Mouse (Mus musculus) mouse trophoblast stem cell (cell line): ENCODE measurements around the gene Cd151.
"Not testable (repeated sequence)": the region's sequence is repeated elsewhere in the genome, so short reads cannot be mapped to it uniquely, and the experiment has no call there.

Source experiments
- in situ Hi-C, 2 experiments: fragments of 300-500 bp; cut with MseI, MboI; formaldehyde crosslinking; loops; 2 replicates in 1 of 2; 3 replicates in 1 of 2; pipeline ENCODE4 v1.15.1; 2025

The Cd151 gene

DNA sequence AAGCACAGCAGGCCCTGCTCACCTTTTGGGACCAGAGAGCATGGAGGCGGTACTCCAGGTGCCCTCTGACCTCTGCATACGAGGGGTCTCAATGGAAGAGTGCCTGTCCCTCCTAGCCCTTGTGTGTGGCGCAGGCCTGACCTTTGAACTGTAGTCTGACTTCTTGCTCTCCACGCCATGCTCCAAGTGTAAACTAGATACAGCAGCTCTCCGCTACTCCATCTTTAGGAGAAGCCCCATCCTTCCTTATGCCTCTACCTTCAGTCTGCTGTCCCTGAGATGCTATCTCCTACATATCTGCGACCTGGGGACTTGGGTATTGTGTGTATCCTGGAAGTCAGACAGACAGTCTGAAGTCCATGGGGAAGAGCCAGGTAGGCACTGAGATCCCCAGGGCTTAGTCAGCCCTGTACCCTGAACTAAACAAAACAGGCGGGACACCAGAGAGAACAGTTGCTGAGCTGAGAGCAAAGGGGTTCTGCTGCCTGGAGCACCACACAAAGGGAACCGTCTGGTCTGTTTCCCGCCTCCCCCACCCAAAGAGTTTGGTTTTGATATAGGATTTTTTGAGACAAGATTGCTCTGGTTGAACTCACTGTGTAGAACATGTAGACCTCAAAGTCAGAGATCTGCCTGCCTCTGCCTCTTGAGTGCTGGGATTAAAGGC lies 31.2 kb upstream of the Cd151 start:
- in situ Hi-C loops = no loop called here

- in situ Hi-C loops = no loop called here
These were observed 30.7 kb upstream of the Cd151 start for GRCm38 (mm10) chr7:141436523-141436892.

DNA sequence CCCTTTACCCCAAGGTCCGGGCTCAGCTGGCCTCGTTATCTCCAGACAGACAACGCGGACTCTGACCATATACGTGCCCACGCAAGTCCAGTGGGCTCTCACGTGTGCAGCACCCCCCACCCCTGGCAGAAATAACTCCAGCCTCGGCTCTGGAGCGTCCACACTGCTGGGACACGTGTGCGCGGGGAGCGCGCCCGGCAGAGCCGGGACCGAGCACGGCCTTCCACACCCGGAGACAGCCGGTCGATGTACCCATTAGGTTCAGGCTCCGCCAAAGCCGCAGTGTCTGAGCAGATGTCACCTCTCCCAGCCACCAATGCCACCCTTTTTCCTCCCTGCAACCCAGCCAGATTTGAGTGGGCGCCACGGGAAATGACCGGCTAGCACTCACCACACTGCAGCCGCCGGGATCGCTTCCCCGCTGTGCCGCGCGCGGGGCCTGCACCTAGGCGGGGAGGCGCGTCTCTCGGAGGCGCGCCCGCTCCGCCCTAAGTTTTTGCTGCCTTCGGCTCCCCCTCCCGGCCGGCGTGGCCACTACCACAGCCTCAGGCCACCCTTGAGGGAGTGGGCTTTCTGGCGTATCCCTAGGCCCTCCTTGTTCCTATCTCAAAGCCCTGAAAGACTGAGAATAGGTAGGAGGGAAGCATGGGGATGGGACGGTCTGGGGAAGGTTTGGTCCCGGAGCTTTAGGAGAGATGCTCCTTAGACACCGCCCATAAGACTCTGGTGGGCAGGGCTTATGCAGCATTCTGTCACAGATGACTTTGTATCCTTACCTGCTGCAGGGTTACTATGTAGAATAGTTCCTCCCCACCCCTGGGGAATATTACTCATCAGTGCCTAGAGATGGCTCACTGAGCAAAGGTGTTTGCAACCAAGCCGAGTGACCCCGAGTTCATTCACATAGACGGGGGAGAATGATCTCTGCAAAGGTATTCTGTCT lies 29.7 kb upstream of the Cd151 start, which contains the start of gene Slc25a22:
TSS of gene Slc25a22 (minus strand) at position 715 of the 943 bp plus-strand sequence.
- in situ Hi-C loops = no loop called here

DNA sequence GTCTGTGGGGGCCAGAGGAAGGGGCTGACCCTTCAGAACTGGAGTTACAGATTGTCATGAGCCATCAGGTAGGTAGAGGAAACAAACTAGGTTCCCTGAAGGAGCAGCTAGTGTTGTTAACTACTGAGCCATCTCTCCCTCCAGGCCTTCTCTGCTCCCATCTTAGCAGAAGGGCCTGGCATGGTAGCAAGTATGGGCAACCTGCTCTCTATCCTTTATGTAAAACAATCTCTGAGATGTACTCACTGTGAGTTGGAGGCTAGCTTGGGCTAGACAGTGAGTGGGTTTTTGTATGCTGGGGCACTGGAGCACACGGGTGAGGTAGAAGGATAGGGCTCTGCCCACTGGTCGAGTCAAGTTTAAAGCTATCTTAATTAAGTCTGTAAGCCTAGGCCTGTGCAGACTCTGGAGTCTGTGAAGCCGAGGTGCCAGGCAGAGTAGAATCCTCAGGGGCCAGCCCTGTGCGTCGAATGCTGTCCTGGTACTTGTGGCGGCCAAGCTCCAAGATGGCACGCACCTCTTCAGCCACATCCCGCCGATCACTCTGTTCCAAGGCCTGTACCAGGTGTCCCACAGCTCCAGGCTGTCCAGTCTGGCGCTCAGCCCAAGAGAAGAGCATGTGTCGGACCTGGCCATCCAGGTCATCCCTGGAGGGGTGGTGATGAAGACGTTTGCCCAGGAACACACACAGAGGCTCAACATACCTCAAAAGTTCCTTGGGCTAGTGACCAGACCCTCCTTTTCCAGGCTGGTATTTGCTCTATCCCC lies 28.8 kb upstream of the Cd151 start:
- in situ Hi-C loops = no loop called here

- in situ Hi-C loops = no loop called here
These were observed 28.0 kb upstream of the Cd151 start for GRCm38 (mm10) chr7:141439140-141439679.

DNA sequence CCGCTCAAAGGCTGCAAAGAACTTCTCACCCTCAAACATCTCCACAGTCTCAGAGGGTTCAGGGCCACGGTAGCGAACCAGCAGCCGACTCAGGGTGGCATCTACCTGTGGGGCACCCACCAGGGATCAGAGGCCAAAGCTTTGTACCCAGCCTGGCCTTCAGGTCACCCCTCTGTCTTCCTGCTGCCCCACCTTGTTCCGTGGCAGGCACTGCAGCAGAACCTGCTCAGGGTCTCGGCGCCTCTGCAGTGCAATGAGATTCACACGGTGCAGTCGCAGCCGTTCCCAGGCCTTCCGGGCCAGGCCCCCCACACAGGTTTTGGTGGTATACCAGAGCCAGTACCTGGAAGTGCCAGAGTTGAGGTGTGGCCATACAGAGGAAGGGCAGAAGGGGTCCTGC lies 27.4 kb upstream of the Cd151 start:
- in situ Hi-C loops = no loop called here

GRCm38 (mm10) chr7:141440613-141441012 lies 26.6 kb upstream of the Cd151 start:
- in situ Hi-C loops = no loop called here

- in situ Hi-C loops = no loop called here
These were observed 25.7 kb upstream of the Cd151 start for GRCm38 (mm10) chr7:141441460-141441859.

- in situ Hi-C loops = no loop called here
These were observed 25.0 kb upstream of the Cd151 start for GRCm38 (mm10) chr7:141442199-141442598.

GRCm38 (mm10) chr7:141443081-141443821 lies 23.9 kb upstream of the Cd151 start:
- in situ Hi-C loops = no loop called here

GRCm38 (mm10) chr7:141443828-141444237 lies 23.4 kb upstream of the Cd151 start, which contains the start of gene Pidd1:
Pidd1 (minus strand) TSS chr7:141444025.
- in situ Hi-C loops = no loop called here

- in situ Hi-C loops = not testable (repeated sequence)
These were observed 20.8 kb upstream of the Cd151 start for GRCm38 (mm10) chr7:141446374-141446773.

- in situ Hi-C loops = no loop called here
These were observed 19.8 kb upstream of the Cd151 start, which contains the start of gene Rplp2 for GRCm38 (mm10) chr7:141447110-141447991. Rplp2 (plus strand) TSS chr7:141447370.

- in situ Hi-C loops = no loop called here
These were observed 15.3 kb upstream of the Cd151 start for GRCm38 (mm10) chr7:141451928-141452327.

GRCm38 (mm10) chr7:141453636-141454035 lies 13.6 kb upstream of the Cd151 start:
- in situ Hi-C loops = no loop called here

GRCm38 (mm10) chr7:141454967-141455551 lies 12.1 kb upstream of the Cd151 start, which contains the start of gene Pnpla2:
Pnpla2 (plus strand) TSS chr7:141455198.
- in situ Hi-C loops = no loop called here

GRCm38 (mm10) chr7:141455610-141456314 lies 11.4 kb upstream of the Cd151 start:
- in situ Hi-C loops = no loop called here

GRCm38 (mm10) chr7:141456739-141457138 lies 10.5 kb upstream of the Cd151 start:
- in situ Hi-C loops = no loop called here

DNA sequence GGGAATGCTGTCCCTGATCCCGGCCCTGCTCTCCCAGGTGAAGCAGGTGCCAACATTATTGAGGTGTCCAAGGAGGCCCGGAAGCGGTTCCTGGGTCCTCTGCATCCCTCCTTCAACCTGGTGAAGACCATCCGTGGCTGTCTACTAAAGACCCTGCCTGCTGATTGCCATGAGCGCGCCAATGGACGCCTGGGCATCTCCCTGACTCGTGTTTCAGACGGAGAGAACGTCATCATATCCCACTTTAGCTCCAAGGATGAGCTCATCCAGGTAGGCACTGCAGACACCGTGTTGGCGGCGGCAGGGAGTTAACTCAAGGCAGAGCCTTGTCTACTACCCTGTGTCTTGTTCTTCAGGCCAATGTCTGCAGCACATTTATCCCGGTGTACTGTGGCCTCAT lies 10.0 kb upstream of the Cd151 start:
- in situ Hi-C loops = no loop called here
